Mouse (Mus musculus): ENCODE measurements around the gene Mpdu1. TPM values are rescaled to one million over a fixed set of nuclear protein-coding genes. Genes with fewer than 3 reads are reported as not detected.

Gene Mpdu1
- 15.1 TPM for polyA plus RNA-seq (2014; fragmentation: Illumina TruSeq; extraction: RNeasy Lipid Tissue Mini Kit (QIAGEN cat#74804); ENCODE audit: low replicate concordance)

DNA sequence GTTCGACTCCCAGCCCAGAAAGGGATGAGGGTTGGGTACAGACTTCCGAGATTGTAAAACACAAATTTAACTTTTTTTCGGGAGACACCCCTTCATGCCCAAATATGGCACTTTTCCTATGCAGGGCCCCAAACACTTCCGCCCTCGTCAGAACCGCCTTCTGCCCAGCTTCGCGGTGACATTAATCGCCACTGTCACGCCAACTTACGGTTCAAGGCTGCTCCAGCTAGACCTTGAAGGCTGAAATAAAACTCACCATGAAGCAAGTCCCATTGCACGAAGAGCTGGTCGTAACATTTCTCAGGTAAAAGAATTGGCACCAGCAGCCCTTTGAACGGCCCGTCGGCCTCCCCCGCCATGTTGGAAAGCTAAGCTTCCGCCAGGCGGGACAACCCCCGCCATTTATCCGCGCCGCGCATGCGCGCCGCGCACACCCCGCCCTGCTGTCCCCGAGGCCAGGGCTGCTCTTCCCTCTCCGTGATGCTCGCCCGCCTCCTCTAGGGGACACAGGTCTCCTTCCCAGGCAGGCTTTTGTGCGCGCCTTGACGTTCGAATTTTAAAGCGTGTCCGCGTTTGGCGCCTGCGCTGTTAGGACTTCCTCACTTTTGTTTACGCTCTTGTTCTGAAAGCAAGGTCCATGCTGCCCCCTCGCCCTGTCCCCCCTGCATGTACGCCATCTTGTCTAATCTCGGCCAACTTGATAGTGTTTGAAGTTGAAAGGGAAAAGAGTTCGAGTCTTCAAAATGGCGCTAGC lies at the start of gene Mpdu1:
Gene Mpdu1 (minus strand): TSS at position 430 of the 754 bp plus-strand sequence.

DNA sequence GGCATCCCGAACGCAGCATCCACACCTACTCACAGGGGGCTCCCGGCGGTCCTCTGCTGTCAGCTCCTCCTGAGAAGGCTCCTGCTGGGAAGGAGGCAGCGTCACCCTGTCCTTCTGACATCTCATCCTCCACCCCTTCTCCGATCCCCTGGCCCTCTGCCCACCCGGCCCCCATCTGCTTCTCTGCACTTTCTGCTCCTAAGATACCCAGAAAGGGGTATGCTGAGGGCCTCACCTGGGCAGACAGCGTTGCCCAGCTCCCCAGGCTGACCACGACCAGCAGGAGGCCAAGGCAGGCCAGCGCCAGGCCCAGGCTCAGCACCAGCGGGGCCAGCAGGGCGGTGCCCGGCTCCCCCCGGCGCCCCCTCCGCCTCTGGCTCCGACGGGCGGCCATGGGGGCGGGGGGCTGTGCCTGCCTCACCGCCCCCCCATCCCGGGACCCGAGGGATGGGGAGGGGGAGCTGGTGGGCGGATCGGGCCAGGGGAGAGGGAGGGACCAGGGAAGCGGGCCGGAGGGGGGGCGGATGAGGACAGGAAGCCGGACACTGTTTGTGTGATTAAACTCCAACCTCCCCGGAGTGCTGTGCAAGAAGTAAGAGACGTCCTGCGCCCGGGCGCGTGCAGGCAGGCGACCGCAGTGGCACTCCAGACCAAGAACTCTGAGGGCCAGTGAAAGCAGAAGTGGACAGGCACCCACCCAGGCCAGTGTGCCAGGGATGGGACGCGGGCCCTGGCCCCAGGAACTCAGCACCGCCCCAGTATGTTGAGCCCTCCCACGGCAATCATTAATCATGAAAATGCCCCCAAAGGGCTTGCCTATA lies 33.1 kb upstream of the Mpdu1 start, which contains the start of the genes Tnfsf12 and Tnfsfm13:
Gene Tnfsf12 (minus strand): TSS at position 489 of the 821 bp plus-strand sequence.
Gene Tnfsfm13 (minus strand): TSS at position 738 of the 821 bp plus-strand sequence.

DNA sequence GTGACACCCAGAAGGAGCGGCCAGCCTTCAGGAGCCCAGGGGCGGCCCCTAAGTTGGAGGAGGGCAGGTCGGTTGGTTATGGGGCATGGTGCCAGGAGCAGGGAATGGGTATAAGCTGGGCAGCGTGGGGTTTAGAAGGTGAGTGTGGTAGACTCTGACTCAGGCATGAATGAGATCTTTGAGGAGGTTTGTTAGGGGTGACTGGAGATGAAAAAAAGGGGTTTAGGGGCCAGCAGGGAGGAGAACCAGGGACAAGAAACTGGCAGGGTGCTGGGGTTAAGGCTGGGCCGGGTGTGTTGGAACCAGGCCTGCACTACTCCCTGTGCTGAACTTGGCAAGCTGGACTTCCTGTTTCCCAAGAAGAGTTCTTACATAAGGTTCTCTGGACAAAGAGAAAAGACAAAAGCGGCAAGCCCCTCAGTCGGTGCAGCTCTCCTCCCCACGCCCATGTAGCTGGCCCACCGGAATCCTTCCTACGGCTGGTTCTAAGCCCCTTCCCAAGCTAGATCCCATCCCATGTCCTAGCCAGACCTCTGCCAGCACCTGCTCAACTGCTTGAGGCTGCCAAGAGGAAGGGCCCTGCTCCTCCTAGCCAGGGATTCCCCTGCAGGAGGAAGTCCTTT lies 23.2 kb upstream of the Mpdu1 start, which contains the start of gene Tnfsf13:
Gene Tnfsf13 (minus strand): TSS at position 259 of the 623 bp plus-strand sequence.

DNA sequence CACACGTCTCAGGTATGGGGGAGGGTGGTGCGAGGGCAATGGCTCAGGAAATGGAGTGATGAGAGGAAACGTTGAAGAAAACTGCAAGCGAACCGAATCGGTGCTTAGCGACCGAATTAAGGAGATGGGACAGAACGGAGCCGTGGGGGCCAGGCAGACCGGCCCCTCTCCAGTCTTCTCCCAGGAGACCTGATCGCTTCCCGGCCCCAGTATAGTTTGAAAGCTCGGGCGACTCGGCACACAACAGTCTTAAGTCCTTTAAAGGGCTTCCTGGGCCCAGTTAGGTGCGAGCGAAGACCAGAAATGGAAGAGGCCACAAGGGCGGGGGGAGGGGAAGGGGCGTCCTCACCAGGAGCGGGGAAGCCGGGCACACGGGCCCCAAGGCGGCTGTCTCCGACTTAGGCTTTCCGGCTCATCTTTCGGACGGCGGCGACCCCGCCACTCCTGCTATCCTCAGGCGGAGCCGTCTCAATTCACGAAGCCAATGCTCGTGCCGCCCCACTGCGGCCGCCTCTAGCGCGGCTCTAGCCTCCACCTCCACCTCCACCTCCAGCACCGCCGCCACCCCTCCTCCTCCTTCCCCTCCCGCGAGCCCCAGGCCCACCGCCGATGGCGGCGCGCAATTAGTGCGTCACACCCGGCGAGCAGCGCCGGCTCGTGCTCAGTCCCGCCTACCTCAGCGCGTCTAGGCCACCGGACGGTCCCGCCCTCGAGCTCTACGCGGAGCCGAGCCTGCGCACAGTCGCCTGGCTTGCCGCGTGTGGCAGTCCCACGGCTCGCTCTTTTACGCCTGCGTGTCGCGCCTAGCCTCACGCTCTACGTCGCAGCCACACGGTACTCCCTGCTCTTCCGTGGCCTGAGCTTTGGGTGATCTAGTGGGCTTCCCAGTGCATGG lies 19.1 kb upstream of the Mpdu1 start, which contains the start of gene Senp3:
Gene Senp3 (minus strand): TSS at position 771 of the 895 bp plus-strand sequence.

DNA sequence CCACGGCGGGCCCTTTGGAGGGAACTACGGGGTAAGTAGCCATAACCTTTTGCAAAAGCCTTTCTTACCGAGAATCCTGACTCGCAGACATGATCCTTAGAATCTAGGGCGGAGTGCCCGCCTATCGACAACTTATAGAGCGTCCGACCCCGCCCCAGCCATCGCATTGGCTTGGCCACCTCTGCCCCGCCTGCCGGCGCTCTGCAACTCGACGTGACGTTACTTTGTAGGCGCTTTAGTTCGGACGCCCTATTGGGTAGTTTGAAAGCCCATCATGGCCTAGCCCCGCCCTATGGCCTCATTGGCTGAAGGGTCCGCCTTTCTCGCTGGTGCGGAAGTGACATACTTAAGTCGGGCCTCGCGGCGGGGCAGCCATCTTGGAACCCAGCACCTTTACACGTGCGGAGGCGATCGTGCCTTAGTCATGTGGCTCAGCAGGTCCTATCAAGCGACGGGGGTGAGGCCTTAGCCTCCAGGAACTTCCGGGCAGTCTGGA lies 9.8 kb upstream of the Mpdu1 start, which contains the start of gene Eif4a1:
Gene Eif4a1 (minus strand): TSS at position 213 of the 496 bp plus-strand sequence.

DNA sequence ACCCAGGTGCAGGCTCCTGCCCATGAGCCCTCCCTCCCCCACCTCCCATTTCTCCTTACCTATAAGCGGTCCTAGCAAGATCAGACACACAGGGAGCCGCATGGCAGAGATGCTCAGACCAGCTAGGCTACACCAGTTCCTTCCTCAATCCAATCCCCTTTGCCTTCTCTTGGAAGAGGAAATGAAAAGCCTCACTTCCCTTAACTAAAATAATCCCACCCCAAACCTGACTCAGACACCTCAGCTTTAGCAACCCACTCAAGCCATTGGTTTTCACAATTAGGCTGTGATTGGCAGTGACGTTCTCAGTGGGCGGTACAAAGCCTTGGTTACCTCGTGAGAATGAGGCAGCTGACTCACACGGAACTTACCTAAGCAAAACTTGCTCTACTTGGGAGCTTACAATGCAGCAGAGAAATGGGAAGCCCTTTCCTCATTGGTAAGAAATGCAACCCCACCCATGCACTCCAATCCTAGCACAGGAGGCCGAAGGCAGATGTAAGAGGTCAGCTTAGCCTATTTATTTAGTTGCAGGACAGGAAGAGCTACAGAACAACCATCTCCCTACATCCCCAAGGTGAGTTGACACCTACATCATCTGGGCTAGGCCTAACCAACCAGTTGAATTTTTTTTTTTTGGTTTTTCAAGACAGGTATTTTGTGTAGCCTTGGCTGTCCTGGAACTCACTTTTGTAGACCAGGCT lies 3.7 kb upstream of the Mpdu1 start, which contains the start of gene Cd68:
Gene Cd68 (minus strand): TSS at position 193 of the 704 bp plus-strand sequence.

DNA sequence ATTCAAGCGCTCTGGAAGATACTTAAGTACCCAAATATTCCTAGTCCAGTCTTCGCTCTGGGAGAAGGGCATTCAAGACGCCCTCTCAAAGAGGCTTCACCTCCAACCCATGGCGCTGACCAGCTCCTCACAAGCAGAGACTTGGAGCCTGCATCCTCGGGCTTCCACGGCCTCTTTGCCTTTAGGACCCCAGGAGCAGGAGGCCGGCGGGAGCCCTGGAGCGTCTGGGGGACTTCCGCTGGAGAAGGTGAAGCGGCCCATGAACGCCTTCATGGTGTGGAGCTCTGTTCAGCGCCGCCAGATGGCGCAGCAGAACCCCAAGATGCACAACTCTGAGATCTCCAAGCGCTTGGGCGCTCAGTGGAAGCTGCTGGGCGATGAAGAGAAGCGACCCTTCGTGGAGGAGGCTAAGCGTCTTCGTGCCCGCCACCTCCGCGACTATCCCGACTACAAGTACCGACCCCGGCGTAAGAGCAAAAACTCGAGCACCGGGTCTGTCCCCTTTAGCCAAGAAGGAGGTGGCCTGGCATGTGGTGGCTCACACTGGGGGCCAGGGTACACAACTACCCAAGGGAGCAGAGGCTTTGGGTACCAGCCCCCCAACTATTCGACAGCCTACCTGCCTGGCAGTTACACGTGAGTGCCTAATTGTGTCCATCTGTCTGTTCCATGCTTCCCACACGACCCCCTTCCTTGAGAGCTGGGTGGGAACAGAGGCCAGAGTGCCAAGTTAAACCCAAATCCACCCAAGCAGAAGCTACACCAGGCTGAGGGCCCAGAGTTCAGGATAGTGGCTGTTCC lies 7.0 kb downstream of the Mpdu1 start, which contains the start of gene Sox15:
Gene Sox15 (plus strand): TSS at position 51 of the 801 bp plus-strand sequence.

DNA sequence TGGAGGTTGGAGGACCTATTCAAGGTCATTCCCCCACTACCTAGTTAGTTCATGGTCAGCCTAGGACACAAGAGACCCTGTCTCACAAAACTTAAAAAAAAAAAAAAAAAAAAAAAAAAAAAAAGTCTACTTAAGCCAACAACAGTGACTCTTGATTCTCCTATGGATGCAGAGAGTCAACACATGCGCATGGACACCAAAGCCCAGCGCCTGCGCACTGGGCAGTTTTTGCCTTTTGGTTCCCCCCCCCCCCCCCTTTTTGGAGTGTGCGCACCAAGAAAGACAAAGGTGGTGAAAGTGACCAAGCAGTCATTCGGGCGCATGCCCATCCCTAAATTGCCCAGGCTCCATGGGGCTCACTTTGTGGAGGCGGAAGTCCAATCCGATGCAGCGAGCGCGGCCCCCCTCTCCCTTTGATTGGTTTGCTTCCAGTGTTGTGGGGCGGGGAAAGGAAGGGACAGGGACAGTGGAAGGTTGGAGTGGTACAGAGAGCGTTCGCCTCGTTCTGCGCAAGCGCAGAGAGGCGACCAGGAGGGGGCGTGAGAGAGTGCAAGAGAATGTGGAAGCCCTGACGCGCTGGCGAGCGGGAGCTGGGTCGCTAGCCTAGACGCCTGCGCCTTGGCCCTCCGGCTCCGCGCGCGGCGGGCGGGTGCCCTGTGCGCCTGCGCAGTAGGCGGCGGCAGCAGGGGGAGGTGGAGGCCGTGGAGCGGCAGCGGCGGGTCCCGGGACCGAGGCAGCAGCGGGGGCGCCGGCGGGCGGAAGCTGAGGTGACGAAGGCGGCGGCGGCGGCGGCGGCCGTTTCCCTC lies 30.0 kb downstream of the Mpdu1 start, which contains the start of gene Fxr2:
Gene Fxr2 (plus strand): TSS at position 707 of the 806 bp plus-strand sequence.

DNA sequence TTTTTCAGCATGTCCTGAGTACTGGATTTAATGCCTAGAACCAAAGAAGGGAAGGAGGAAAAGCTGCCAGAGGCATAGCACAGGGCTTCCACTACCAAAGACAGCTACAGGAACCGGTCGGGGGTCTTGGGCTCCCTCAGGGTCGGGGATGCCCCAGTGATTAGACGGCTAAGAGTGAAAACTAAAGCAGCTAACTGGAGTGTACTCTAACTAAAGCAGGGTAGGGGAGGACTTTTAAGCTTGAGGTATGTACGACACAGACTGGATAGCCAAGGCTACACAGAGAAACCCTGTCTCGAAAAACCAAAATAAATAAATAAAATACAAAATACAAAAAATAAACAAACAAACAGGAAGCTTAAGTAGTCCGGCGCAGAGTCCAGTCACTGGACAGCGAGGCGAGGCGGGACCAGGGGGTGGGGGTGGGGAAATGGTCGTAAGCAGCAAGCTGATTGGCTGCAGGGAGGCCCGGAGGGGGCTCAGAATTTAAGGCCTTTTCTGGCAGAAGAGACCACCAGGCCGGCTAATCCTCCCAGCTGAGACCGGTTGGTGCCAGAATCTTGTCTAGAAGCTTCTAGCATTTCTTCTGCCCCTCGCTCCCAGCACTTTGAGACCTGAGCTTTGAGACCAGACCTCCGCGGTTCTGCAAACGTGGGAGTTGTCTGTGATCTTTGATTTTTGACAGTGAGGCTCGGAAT lies 40.7 kb downstream of the Mpdu1 start, which contains the start of gene Sat2:
Gene Sat2 (plus strand): TSS at position 454 of the 698 bp plus-strand sequence.

DNA sequence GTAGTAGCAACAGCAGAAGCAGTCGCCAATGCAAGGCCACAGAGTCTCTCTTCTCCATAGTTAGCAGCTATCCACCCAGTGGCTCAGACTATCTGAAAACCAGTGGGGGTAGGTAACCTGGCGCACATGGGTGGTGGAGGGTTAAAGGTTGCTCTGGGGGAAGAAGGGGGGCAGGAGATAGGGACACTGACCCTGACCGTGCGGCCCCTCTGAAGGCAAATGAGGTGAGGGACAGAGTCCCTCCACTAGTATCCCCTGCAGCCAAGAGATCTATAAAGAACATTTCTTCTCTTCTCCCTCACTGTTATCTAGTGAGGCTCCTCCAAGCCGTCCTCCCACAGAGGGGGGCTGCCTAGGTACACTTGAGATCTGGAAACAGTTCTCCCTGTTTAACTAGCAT lies 44.6 kb downstream of the Mpdu1 start, which contains the start of gene Shbg:
Gene Shbg (minus strand): TSS at position 101 of the 400 bp plus-strand sequence.

Other genes starting within 250 kb of the Mpdu1 start
- gene Kdm6b, start 249.0 kb downstream of the Mpdu1 start, polyA plus RNA-seq (2014; fragmentation: Illumina TruSeq; extraction: RNeasy Lipid Tissue Mini Kit (QIAGEN cat#74804); ENCODE audit: low replicate concordance) = 4.5 TPM
- gene Dnah2, start 113.5 kb downstream of the Mpdu1 start, polyA plus RNA-seq (2014; fragmentation: Illumina TruSeq; extraction: RNeasy Lipid Tissue Mini Kit (QIAGEN cat#74804); ENCODE audit: low replicate concordance) = 0.37 TPM
- not detected for gene Efnb3, start 102.4 kb downstream of the Mpdu1 start, polyA plus RNA-seq (2014; fragmentation: Illumina TruSeq; extraction: RNeasy Lipid Tissue Mini Kit (QIAGEN cat#74804); ENCODE audit: low replicate concordance)
- 0.59 TPM for gene Wrap53, start 82.4 kb downstream of the Mpdu1 start, polyA plus RNA-seq (2014; fragmentation: Illumina TruSeq; extraction: RNeasy Lipid Tissue Mini Kit (QIAGEN cat#74804); ENCODE audit: low replicate concordance)
- 2.7 TPM for gene Trp53, start 82.3 kb downstream of the Mpdu1 start, polyA plus RNA-seq (2014; fragmentation: Illumina TruSeq; extraction: RNeasy Lipid Tissue Mini Kit (QIAGEN cat#74804); ENCODE audit: low replicate concordance)
- 2.6 TPM for gene Atp1b2, start 56.7 kb downstream of the Mpdu1 start, polyA plus RNA-seq (2014; fragmentation: Illumina TruSeq; extraction: RNeasy Lipid Tissue Mini Kit (QIAGEN cat#74804); ENCODE audit: low replicate concordance)
- gene Shbg, start 44.7 kb downstream of the Mpdu1 start, polyA plus RNA-seq (2014; fragmentation: Illumina TruSeq; extraction: RNeasy Lipid Tissue Mini Kit (QIAGEN cat#74804); ENCODE audit: low replicate concordance) = not detected
- gene Sat2, start 40.6 kb downstream of the Mpdu1 start, polyA plus RNA-seq (2014; fragmentation: Illumina TruSeq; extraction: RNeasy Lipid Tissue Mini Kit (QIAGEN cat#74804); ENCODE audit: low replicate concordance) = 0.97 TPM
- 7.3 TPM for gene Fxr2, start 29.7 kb downstream of the Mpdu1 start, polyA plus RNA-seq (2014; fragmentation: Illumina TruSeq; extraction: RNeasy Lipid Tissue Mini Kit (QIAGEN cat#74804); ENCODE audit: low replicate concordance)
- gene Sox15, start 7.3 kb downstream of the Mpdu1 start, polyA plus RNA-seq (2014; fragmentation: Illumina TruSeq; extraction: RNeasy Lipid Tissue Mini Kit (QIAGEN cat#74804); ENCODE audit: low replicate concordance) = not detected
- gene Cd68, start 3.5 kb upstream of the Mpdu1 start, polyA plus RNA-seq (2014; fragmentation: Illumina TruSeq; extraction: RNeasy Lipid Tissue Mini Kit (QIAGEN cat#74804); ENCODE audit: low replicate concordance) = 1.7 TPM
- gene Eif4a1, start 9.8 kb upstream of the Mpdu1 start, polyA plus RNA-seq (2014; fragmentation: Illumina TruSeq; extraction: RNeasy Lipid Tissue Mini Kit (QIAGEN cat#74804); ENCODE audit: low replicate concordance) = 261 TPM
- gene Senp3, start 19.4 kb upstream of the Mpdu1 start, polyA plus RNA-seq (2014; fragmentation: Illumina TruSeq; extraction: RNeasy Lipid Tissue Mini Kit (QIAGEN cat#74804); ENCODE audit: low replicate concordance) = 73.2 TPM
- gene Tnfsf13, start 23.1 kb upstream of the Mpdu1 start, polyA plus RNA-seq (2014; fragmentation: Illumina TruSeq; extraction: RNeasy Lipid Tissue Mini Kit (QIAGEN cat#74804); ENCODE audit: low replicate concordance) = 26.8 TPM
- gene Tnfsf12, start 33.2 kb upstream of the Mpdu1 start, polyA plus RNA-seq (2014; fragmentation: Illumina TruSeq; extraction: RNeasy Lipid Tissue Mini Kit (QIAGEN cat#74804); ENCODE audit: low replicate concordance) = 0.41 TPM
- gene Tnfsfm13, start 33.5 kb upstream of the Mpdu1 start, polyA plus RNA-seq (2014; fragmentation: Illumina TruSeq; extraction: RNeasy Lipid Tissue Mini Kit (QIAGEN cat#74804); ENCODE audit: low replicate concordance) = 3.9 TPM
- gene Polr2a, start 96.0 kb upstream of the Mpdu1 start, polyA plus RNA-seq (2014; fragmentation: Illumina TruSeq; extraction: RNeasy Lipid Tissue Mini Kit (QIAGEN cat#74804); ENCODE audit: low replicate concordance) = 15.6 TPM
- not detected for gene Slc35g3, start 99.3 kb upstream of the Mpdu1 start, polyA plus RNA-seq (2014; fragmentation: Illumina TruSeq; extraction: RNeasy Lipid Tissue Mini Kit (QIAGEN cat#74804); ENCODE audit: low replicate concordance)
- gene Zbtb4, start 103.3 kb upstream of the Mpdu1 start, polyA plus RNA-seq (2014; fragmentation: Illumina TruSeq; extraction: RNeasy Lipid Tissue Mini Kit (QIAGEN cat#74804); ENCODE audit: low replicate concordance) = 8.3 TPM
- 4.4 TPM for gene Chrnb1, start 133.3 kb upstream of the Mpdu1 start, polyA plus RNA-seq (2014; fragmentation: Illumina TruSeq; extraction: RNeasy Lipid Tissue Mini Kit (QIAGEN cat#74804); ENCODE audit: low replicate concordance)
- 4.6 TPM for gene Fgf11, start 139.2 kb upstream of the Mpdu1 start, polyA plus RNA-seq (2014; fragmentation: Illumina TruSeq; extraction: RNeasy Lipid Tissue Mini Kit (QIAGEN cat#74804); ENCODE audit: low replicate concordance)
- gene Tmem102, start 143.0 kb upstream of the Mpdu1 start, polyA plus RNA-seq (2014; fragmentation: Illumina TruSeq; extraction: RNeasy Lipid Tissue Mini Kit (QIAGEN cat#74804); ENCODE audit: low replicate concordance) = 10.2 TPM
- not detected for gene Gm39566, start 152.7 kb upstream of the Mpdu1 start, polyA plus RNA-seq (2014; fragmentation: Illumina TruSeq; extraction: RNeasy Lipid Tissue Mini Kit (QIAGEN cat#74804); ENCODE audit: low replicate concordance)
- gene Spem2, start 155.8 kb upstream of the Mpdu1 start, polyA plus RNA-seq (2014; fragmentation: Illumina TruSeq; extraction: RNeasy Lipid Tissue Mini Kit (QIAGEN cat#74804); ENCODE audit: low replicate concordance) = not detected
- gene Spem1, start 159.5 kb upstream of the Mpdu1 start, polyA plus RNA-seq (2014; fragmentation: Illumina TruSeq; extraction: RNeasy Lipid Tissue Mini Kit (QIAGEN cat#74804); ENCODE audit: low replicate concordance) = not detected
- gene Nlgn2, start 175.1 kb upstream of the Mpdu1 start, polyA plus RNA-seq (2014; fragmentation: Illumina TruSeq; extraction: RNeasy Lipid Tissue Mini Kit (QIAGEN cat#74804); ENCODE audit: low replicate concordance) = 0.15 TPM
- 4.2 TPM for gene Tmem256, start 175.9 kb upstream of the Mpdu1 start, polyA plus RNA-seq (2014; fragmentation: Illumina TruSeq; extraction: RNeasy Lipid Tissue Mini Kit (QIAGEN cat#74804); ENCODE audit: low replicate concordance)
- gene Plscr3, start 183.7 kb upstream of the Mpdu1 start, polyA plus RNA-seq (2014; fragmentation: Illumina TruSeq; extraction: RNeasy Lipid Tissue Mini Kit (QIAGEN cat#74804); ENCODE audit: low replicate concordance) = 0.33 TPM
- gene Tnk1, start 196.1 kb upstream of the Mpdu1 start, polyA plus RNA-seq (2014; fragmentation: Illumina TruSeq; extraction: RNeasy Lipid Tissue Mini Kit (QIAGEN cat#74804); ENCODE audit: low replicate concordance) = 5.0 TPM
- gene Tmem95, start 215.4 kb upstream of the Mpdu1 start, polyA plus RNA-seq (2014; fragmentation: Illumina TruSeq; extraction: RNeasy Lipid Tissue Mini Kit (QIAGEN cat#74804); ENCODE audit: low replicate concordance) = not detected
- gene Kctd11, start 218.8 kb upstream of the Mpdu1 start, polyA plus RNA-seq (2014; fragmentation: Illumina TruSeq; extraction: RNeasy Lipid Tissue Mini Kit (QIAGEN cat#74804); ENCODE audit: low replicate concordance) = 1.4 TPM
- gene Acap1, start 232.9 kb upstream of the Mpdu1 start, polyA plus RNA-seq (2014; fragmentation: Illumina TruSeq; extraction: RNeasy Lipid Tissue Mini Kit (QIAGEN cat#74804); ENCODE audit: low replicate concordance) = 0.67 TPM
- gene 2810408A11Rik, start 238.3 kb upstream of the Mpdu1 start, polyA plus RNA-seq (2014; fragmentation: Illumina TruSeq; extraction: RNeasy Lipid Tissue Mini Kit (QIAGEN cat#74804); ENCODE audit: low replicate concordance) = 7.0 TPM
- 1.6 TPM for gene Neurl4, start 238.4 kb upstream of the Mpdu1 start, polyA plus RNA-seq (2014; fragmentation: Illumina TruSeq; extraction: RNeasy Lipid Tissue Mini Kit (QIAGEN cat#74804); ENCODE audit: low replicate concordance)

Data from small intestine, adult 10 weeks (tissue).